Mouse (Mus musculus) c-Kit-positive CD71-negative TER-119-negative erythroid progenitor cells, embryonic 14.5 days (primary cell): ENCODE results near the gene Acsbg1.

ENCODE experiments used
- DNase-seq: peaks from one replicate; pipeline ENCODE4 v3.0.0-alpha.2; 2013; ENCODE audit warnings: low read depth

Acsbg1 gene

GRCm38 (mm10) chr9:54668455-54668854 is 6.8 kb upstream of the Acsbg1 start:
- DNase-seq: no peak

- no peak for DNase-seq
These were observed 4.4 kb upstream of the Acsbg1 start for GRCm38 (mm10) chr9:54666116-54666515.

DNA sequence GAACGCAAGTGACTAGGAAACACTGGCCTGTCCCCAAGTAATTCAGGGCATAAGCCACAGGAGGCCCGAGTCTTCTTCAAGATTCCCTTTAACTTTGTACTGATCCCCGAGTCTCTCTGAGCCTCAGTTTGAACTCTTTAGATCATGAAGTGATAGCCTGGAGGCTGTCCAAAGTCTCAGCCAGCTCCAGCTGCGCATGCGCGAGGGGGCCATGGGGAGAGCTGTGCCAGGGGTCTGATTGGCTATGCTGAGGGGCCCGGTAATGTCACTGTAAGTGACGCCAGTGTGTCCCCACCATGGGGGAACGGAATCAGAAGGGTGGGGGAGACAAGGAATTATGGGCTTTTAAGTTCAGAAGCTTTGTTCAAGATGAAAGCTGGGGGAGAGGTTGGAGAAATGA is 2.7 kb upstream of the Acsbg1 start:
- no peak for DNase-seq

DNA sequence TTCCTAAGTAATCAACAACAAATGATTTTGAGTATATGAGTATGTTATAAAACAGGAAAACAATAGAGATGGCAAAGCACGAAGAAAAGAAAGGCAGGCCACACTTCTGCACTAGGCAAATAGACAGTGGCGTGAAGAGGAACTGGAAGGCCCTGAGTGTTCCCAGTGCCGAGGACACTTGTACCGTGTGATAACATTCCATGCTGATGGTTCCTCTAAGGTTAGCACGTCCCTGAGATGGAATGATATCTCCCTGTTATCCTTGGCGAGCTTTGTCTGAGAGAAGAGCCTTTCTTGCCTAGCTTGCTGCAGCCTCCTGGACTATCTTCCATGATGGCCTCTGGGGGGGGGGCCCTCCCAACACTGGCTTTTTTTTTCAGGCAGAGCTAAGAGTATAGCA is 2.9 kb downstream of the Acsbg1 start:
- no peak for DNase-seq

GRCm38 (mm10) chr9:54656402-54656801 is 5.3 kb downstream of the Acsbg1 start:
- DNase-seq: no peak

GRCm38 (mm10) chr9:54655846-54656245 is 5.8 kb downstream of the Acsbg1 start:
- DNase-seq: no peak

DNA sequence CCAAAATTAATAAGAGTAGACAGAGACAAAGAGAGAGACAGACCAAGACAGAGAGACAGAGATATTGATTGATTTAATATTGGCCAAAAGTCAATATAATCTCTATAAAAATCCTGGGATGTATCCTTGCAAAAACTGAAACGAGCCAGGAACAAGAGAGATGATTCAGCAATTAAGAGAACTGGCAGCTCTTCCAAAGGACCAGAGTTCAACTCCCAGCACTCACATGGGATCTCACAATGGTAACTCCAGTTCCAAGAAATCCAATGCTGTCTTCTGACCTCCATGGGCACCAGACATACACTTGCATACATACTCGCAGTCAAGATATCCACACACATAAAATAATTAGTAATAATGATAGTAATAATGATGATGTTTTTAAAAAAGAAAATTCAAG is 8.9 kb downstream of the Acsbg1 start:
- DNase-seq: no peak

DNA sequence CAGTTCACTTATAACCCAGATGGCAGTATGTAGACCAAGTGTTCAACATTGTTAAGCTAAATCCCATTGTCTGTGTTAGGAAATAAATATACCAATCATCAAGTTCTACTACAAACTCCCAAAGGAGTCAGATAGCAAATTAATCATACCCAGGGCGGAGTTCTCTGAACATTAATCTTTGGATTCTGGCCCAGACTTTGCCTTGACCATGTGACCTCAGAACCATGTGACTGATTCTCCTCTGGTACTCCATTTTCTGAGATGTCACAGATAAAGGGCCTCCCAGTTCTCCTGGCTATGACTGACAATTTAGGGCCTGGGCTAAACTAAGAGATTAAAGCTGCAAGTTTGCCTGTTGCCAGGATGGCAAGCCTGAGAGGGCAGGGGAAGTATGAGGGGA is 12.3 kb downstream of the Acsbg1 start:
- no peak for DNase-seq

GRCm38 (mm10) chr9:54647456-54647855 is 14.2 kb downstream of the Acsbg1 start:
- DNase-seq: no peak

- no peak for DNase-seq
These were observed 15.4 kb downstream of the Acsbg1 start for GRCm38 (mm10) chr9:54646252-54646651.

GRCm38 (mm10) chr9:54645530-54645929 is 16.1 kb downstream of the Acsbg1 start:
- no peak for DNase-seq

- no peak for DNase-seq
These were observed 18.5 kb downstream of the Acsbg1 start for GRCm38 (mm10) chr9:54643179-54643578.

- peak; percentile 44 for DNase-seq
These were observed 19.1 kb downstream of the Acsbg1 start for GRCm38 (mm10) chr9:54642556-54642955.

DNA sequence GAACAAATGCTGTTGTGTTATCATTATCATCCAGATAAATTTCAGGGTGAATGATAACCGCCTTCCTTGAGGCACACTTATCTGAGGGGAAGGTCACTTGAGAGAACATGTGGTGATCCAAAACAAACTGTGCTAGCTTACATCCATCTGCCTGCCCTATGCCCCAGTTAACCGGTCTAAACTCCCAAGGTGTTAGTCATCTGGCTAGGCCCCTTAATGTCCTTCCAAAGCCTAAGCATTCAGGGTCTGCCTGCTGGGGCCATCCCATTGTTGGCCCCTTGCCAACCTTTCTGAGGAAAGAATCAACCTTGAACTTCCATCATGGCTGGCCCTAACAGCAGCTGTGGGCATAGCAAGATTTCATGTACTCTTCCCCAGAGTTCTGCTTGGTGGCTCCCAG is 19.5 kb downstream of the Acsbg1 start:
- no peak for DNase-seq

DNA sequence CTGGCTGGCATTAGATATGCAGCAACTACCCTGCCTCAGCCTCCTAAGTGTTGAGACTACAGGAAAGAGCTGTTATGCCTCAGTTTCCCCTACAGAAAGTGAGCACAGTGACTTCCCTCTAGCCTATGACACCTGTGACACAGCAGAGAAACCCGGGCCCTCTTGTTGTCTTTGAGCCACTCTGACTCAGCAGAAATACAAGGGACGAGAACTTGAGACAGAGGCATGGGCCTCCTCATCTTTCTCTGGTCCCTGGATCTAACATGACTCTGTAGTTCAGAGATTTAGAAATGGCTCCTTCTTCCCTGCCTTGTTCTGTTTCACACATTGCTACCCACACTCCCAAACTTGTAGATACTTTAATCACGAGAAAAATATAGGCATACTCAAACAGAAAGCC is 20.1 kb downstream of the Acsbg1 start:
- DNase-seq: no peak

- no peak for DNase-seq
These were observed 22.5 kb downstream of the Acsbg1 start for GRCm38 (mm10) chr9:54639192-54639591.

DNA sequence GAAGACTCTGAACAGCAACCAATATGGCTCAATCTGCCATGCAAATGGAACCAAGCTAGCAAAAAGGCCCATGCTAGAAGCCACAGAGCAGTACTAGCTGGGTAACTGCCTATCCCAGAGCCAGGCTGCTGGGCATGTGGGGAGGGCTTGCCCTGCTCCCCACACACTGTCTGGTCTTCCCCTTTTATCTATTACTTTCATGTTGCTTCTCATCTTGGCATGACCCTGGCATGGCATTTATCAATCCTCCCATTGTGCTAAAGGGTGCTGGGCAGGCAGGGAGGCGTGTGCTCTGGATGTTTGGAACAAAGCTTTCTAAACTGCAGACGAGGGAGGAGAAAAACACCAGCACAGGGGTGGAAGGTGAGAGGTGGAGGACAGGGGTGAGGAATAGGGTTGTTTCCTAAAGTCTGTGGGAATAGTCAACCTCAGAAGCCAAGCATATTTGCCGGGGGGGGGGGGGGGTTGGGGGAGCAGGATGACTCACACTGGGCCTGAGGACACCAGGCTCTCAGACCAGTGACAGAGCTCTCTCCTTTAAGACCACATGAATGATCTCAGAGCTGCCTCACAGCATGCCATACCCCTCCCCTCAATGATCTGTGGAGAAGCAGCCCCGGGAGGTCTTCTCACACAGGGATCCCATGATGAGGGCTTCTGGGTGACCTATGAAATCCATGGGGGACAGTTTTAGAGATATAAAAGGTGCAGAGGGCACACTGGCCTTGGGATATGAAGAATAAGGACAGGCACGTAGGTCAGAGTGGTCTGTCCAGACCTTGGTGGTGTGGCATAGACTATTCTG is 24.0 kb downstream of the Acsbg1 start:
- no peak for DNase-seq

DNA sequence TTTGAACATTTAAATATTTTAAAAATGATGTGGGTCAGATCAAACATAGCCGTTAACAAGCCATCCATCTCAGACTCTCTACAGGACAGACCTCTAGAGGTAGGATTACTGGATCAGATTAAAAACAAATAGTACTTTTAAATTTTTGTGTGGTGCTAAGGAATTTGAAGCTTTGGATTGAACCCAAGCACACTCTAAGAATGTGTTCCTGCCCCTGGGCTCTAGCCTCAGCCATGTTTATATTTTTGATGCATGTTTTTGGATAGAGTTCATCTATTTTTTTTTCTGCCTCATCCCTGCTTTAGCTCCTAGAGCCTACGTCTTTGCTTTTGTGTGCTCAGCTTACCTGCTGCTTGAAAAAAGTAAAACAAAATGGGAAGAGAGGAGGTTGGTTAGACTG is 28.3 kb downstream of the Acsbg1 start:
- DNase-seq: no peak

GRCm38 (mm10) chr9:54630905-54631304 is 30.8 kb downstream of the Acsbg1 start:
- DNase-seq: no peak

DNA sequence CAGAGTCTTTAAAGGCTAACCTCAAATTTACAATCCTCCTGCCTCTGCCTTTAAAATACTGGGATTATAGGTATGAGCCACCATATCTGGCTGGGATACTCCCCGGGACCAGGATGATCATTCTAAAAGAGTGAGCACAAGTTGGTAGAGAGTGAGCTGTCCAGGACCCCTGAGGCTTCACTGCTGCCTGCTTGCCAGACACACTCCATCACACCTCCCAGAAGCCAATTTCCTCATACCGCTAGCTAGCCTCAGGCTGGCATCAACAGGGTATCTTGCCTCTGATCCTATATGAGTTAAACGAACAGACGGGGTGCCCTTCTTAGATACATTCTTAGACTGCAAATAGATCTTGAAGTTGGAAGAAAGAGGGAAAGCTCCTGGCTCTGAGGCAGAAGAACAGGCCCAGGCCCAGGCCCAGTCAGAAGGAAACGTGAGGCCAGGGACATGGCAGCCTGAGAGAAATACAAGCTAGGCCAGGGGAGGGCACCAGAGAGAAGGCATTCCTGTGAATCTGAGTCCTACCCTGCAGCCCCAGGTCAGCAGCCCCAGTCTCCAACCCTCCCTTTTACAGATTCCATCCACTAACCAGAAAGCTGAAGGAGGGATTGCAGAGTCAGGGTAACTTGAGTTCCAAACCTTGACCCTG is 31.9 kb downstream of the Acsbg1 start:
- no peak for DNase-seq

DNA sequence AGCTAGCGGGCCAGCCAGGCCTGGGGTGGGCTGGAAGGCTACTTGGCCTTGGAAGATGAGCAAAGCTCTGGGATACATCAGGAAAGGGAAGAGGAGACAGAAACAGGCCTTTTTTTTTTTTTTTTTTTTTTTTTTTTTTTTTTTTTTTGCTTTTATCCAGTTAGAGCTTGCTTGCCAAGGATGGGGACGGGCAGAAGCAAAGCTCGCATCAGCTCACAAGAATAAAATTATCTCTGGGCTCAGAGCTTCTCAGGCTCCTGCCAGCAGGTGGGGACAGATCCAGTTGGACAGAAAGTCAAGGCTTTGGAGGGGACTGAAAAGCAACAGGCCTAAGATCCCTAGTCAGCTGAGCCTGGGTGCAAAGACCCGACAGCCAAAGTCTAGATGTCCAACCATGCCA is 32.9 kb downstream of the Acsbg1 start:
- DNase-seq: no peak

DNA sequence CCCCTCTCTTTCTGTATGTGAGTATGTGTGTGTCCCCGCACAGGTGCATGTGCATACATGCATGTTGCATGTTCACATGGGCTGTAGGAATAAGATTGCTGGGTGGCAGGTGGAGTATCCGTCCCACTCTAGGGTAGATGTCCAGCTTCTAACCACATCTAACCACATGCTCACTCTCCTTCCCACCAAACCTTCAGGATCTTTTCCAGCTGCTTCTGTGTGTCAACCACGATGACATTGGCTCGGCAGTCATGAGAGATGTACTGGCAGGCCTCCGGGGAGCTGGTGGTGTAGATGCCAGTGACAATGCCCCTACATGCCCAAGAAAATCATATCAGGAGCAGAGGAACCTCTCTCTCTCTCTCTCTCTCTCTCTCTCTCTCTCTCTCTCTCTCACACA is 34.4 kb downstream of the Acsbg1 start:
- no peak for DNase-seq

DNA sequence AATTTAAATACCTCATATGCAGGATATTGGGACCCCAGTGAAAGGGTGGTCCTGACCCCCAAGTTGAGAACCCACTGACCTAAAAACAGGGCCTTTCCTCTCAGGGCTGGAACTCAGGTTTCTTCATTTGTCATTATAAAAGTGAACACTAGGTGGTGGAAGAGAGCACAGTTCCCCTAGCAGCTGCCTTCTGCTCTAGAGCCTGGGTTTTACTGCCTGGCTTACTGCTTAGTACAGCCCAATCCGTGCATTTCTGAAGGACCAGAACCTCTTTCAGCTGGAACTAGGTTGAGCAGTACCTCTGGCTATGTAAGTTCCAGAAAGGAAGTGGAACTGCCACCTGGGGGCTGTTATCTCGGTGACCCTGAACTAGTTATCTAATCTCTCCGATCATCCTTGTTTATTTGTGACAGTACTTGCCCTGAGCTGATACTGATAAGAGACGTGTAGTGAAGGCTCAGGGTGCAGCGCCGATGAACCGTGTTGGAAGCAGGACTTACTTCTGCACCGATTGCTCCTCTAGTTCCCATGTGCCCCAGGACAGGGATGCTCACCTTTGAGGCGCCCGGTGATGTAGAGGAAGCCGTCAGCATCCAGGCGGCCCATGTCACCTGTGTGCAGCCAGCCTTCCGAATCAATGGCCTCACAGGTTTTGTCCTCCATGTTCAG is 47.4 kb downstream of the Acsbg1 start:
- peak; percentile 54 for DNase-seq
